Mouse (Mus musculus) left cerebral cortex, postnatal 4 days (tissue): ENCODE results near the gene Lix1l. TPM values are rescaled to one million over a fixed set of nuclear protein-coding genes. Genes with fewer than 3 reads are reported as not detected.

Experiments
- DNase-seq: peaks from one replicate; pipeline ENCODE4 v3.0.0-alpha.2; 2022
- intact Hi-C: fragments of 180-260 bp; cut with DNase I; formaldehyde crosslinking; loops from one replicate; pipeline ENCODE4 v1.15.1; 2025
- total RNA-seq, 2 experiments: library from RNA; stranded (reverse); gene quantifications; 2 replicates each; pipeline ENCODE4 v1.2.3; 2021

Lix1l gene
- total RNA-seq, 2 experiments from 2014 or later = 55.2 to 64.1 TPM

DNA sequence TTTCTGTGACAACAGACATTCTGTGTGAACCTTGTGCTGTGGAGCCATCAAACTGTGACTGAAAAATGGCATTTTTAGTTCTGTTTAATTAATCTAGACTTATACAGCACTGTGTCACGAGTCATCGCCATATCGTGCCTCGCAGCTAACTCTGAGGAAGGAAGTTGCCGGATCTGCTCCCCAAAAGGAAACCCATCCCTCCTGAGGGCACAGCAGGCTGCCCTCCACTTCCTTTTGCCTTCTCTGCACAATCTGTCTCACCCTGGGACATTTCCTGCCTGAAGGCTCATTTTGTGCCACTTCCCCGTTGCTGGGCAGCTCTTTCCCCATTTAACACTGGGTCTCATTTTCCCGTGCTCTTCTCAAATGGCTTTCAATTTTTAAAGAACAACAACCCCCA is 36.3 kb upstream of the Lix1l start:
- DNase-seq = no peak
- intact Hi-C loops = no loop called here

DNA sequence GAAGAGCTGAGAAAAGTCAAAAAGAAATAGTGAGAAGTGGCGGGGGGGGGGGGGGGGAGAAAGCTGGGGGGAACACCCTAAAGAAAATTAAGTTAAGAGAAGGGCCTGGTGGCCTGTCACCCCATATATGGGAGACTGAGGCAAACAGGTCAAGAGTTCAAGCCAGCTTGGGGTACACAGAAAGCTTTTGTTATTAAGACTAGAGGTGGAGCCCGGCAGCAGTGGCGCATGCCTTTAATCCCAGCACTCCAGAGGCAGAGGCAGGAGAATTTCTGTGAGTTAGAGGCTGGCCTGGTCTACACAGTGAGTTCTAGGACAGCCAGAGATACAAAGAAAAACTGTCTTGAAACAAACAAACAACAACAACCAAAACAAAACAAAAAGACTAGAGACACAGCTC is 35.8 kb upstream of the Lix1l start:
- intact Hi-C loops = no loop called here
- DNase-seq = no peak

DNA sequence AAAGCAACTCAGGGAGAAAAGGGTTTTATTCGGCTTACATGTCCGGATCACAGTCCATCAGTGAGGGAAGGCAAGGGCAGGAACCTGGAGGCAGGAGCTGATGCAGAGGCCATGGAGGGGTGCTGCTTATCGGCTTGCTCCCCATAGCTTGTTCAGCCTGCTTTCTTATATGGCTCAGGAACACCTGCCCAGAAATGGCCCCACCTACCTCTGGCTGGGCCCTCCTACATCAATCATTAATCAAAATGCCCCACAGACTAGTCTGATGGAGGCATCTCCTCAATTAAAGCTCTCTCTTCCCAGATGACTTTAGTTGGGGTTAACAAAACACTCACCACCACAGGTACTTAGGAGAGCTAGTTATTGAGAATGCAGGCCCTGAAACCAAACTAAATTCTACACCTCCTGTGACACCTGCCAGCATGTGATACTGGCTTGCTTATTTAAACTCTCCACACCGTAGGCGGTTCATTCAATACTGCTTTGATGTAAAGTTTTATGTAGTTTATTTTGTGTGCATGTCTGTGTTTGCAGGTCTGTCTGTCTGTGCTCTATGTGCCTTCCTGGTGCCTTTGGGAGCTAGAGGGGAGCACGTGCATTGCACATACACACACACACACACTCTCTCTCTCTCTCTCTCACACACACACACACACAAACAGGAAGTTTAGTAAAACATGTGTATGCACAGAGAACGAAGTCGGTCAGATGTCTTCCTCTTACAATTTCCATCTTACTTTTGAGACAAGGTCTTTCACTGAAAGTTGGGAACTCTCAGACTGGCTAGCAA is 34.1 kb upstream of the Lix1l start:
- DNase-seq = no peak
- intact Hi-C loops = no loop called here

DNA sequence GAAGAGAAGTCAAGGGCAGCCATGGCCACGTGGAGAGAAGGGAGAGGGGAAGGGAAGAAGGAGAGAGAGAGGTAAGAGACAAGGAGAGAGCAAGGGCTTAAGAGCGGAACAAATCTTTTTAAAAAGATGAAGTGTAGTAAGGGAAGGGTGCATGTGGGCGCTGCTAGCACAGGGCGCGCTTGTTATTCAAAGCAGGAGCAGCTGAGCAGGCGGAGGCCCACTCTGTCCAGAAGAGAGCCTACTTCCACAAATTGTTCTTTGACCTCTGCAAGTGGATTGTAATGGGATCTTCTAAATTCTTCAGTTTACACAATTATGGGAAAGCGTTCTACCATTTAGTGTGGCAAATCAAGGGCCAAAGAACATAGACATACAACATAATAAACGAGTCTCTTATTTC is 32.3 kb upstream of the Lix1l start:
- no peak for DNase-seq
- intact Hi-C loops = no loop called here

DNA sequence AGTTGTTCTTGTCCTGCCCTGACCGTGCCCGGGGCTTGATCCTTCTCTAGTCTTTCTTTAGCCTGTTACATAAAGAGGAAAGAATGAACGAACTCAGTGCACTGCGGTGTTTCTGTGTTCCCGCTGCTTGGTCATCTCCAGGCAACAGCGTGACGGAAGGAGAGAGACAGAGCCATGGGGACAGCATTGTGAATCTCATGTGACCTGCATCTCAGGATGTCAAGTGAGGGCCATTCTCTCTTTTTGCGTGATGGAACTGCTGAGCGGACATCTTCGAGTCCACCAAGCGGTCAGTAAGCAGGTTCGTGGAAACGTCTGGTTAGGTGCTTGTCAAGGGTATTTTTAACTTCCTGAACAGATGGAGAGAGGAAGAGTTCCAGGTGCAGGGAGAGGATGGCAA is 31.4 kb upstream of the Lix1l start:
- intact Hi-C loops = no loop called here
- no peak for DNase-seq

DNA sequence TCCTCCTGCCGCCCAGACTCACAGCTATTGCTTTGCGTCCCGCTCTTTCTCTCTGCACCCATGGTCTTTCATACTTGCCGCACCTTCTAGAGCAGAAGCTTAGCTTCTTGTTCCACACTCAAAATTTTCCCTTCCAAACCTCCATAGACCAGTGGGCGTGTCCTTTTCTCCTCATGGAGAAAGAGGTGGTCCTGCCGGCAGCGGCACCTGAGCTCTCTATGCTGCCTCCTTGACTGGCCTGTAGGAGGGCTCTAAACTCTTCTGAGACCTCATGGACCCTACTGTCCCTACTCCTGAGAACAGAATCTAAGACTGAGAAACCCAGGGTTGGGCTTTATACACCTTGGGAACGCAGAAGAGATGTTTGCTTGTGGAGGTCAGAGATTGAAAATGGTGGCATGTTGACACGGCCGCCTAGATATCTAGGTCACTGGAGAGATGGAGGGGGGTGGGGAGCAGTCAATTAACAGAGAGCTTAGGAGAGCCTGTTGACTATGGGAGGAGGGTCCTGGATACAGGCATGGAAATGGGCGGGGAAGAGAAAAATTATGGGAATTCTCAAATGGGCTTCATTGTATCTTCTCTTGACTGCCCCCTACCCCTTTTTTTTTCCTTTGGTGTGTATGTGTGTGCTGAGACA is 30.9 kb upstream of the Lix1l start:
- DNase-seq = no peak
- intact Hi-C loops = no loop called here

DNA sequence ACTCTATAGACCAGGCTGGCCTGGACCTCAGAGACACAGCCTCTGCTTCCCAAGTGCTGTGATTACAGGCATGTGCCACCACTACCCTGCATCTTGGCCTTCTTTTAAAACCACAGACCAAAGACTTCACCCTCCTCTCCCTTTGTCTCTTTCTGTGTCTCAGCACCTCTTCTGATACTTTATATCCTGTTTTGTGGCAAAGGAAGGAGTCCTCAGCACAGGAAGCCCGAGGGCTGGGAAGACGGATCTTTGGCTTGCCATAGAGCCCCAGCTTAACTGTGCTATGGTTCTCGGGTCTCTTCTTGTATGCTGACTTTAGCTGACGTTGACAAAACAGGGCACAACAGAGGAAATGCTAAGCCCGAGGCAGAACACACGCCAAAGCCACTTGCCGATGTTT is 30.3 kb upstream of the Lix1l start:
- intact Hi-C loops = no loop called here
- DNase-seq = no peak

DNA sequence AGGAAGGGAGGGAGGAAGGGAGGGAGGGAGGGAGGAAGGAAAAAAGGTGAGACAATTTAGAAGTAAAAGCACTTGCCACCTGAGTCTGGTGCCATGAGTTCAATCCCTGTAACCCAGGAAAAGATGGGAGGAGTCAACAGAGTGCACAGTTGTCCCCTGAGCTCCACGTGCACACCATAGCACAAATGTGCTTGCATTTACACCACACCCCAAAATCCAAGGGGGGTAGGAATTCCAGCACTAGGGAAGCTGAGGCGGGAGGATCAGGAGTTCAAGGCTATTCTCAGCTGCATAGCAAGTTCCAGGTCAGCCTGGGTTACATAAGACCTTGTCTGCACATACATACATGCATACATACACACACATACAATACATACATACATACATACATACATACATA is 29.6 kb upstream of the Lix1l start:
- no peak for DNase-seq
- intact Hi-C loops = no loop called here

DNA sequence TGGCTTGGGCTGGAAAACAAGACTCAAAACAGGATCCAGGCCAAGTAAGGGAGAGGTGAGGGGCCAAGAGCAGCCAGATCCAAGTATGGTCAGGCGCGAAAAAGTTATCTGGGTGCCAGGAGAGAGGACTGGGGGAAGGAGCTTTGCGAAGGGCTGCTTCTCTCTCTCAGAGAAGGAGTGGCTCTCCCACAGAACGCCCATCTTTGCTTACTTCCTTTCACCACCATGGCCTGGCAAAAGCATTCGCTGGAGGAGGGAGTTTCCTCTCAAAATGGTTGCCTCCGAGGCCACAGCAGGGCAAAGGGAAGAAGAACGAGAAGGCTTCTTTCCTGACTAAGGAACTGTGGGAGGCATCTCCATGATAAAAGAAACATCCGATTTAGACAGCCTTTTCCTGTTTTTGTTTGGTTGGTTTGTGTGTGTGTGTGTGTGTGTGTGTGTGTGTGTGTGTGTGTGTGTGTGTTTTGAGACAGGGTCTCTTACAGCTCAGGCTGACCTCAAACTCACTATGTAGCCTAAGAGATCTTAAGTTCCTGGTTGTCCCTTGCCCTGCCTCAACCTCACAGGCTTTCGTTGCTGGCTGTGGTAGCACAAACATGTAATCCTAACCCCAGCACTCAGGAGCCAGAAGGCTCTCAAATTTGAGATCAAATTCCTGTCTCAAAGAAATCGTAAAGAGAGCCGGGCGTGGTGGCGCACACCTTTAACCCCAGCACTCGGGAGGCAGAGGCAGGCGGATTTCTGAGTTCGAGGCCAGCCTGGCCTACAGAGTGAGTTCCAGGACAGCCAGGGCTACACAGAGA is 28.9 kb upstream of the Lix1l start:
- DNase-seq = no peak
- intact Hi-C loops = no loop called here

DNA sequence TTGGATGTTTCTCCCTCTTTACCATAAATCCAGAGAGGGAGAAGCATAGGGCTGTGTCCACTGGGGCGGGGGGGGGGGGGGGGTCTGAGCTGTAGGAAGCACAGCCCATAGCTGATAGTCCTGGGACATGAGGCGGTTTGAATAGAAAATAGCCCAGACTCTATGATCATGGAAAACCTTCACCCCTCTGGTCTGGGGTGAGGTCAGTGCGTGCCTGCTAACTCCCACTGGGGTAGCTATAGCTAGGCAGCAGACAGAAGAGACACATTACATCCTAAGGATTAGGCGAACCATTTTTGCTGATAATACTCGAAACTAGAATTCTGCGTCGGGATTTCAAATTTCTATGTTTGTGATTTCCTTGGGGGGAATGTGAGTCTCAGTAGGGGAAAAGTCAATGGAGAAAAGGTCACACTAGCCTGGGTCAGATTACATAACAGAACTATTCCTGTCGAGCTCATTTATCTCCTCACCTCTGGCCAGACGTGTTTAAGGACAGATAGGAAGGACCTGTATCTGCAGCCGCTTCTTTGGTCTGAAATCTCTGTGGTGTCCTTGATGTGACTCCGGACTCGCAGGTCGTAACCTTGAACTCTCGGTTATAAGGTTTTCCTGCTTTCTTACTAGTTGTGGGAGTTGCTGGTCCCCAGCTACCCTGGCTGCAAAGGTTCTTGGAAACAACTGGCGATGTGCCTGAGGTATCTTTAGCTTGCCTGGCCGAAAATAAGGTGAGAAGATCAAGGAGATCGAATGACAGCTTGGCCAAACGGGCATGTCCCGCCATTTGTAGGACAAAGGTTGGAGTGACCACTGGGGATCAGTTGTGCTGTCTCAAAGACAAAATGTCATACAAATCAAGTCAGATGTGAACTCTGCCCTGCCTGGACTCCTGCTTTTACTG is 27.1 kb upstream of the Lix1l start:
- intact Hi-C loops = no loop called here
- DNase-seq = no peak

DNA sequence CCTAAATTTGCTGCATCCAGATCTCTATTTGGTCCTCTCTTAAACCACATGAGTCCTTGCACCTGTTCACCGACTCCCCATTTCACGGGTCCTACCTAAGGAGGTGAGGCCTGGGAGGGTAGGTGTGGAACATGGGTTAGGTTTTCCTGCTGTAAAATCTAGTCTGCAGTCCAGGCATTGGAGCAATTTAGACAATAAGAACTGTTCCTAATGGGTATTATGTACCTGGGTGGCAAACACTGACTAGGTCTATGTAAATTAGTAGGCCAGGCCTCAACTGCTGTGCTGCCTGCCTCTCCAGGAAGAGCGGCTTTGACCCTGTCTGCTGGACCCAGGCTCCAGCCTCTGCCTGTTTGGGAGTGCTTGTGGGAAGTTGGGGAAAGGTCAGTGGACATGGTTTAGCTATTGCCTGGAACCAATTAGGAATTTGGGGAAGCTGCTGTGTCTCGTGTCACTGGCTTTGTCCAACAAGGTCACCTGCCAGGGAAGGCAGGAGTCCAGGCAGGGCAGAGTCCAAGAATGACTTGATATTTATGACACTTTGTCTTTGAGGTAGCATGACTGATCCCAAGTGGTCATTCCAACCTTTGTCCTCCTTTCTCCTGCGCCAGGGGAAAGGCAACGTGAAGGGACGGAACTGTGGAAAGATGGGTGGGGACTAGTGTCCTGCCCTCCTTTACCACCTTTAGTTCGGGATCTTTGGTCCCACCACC is 25.5 kb upstream of the Lix1l start:
- DNase-seq = no peak
- intact Hi-C loops = no loop called here

DNA sequence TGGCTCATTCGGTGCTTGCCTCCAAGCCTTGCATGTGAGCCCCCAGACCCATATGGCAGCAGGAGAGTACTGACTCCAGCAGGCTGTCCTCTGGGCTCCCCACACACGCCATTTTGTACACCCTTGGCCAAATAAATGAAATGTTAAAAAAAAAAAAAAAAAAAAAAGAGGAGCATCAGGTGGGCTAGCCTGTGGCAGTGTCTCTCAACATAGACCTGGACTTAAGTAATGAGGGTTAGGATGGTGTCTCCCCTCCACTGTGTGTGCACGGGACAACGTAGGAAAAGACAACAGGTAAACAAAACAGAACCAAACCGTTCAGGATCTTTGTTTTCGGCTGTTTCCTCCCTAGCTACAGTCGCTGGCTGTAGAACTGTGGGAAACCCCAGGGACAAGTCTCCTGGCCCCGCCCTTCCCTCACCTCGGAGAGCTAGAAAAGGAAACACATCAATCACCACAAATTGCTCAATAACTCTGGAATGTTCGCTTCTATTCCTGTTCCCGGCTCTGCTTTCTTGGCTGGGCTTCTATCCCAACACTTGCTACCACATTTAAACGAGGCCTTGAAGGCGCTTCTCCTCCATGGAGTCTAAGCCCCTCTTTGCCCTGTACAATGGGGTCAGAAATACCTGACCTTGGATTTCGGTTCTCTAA is 24.8 kb upstream of the Lix1l start:
- intact Hi-C loops = loop anchor here (1.0 kb wide), 1 partner anchor 18 kb away; no protein-coding TSS in a partner anchor
- DNase-seq = no peak

DNA sequence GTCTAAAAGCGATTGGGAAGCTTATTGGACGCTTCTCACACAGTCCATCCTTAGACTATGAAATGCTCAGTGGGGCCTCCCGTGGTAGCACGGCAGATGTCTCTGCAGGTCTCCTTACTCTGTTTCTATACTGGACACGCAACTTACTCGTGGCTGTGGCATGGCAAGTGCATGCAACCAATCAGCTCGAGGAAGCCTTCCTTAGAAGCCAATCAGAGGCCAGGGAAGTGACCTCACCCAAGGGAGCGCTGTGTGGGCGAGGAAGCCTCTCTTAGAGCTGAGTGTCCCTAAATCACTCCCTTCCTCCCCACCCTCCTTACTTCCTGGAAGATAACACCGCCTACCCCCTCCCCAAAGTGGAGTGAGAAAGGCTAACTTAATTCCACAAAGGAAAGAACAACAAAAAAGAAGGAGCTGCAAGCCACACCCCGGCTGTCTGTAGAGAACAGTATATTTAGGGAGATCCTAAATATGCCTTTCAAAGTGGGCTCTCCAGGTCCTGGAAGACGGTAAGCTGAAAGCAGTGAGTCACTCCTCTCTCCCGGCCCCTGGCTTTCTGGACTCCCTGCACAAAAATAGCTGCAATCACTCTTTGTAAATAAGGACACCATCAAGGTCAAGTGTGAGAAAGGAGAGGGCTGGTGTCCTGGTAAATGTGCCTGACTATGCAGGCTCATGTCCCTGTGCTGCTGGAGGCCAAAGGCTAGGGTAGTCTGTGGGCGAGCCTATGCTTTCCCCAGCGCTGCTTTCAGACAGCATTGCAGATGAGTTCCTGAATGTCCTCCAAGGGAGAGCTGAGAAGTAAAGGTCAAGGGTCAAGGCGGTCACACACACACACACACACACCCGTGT is 24.0 kb upstream of the Lix1l start, which contains the start of gene Gm16253:
Gene Gm16253 (plus strand): TSS at position 295 of the 852 bp plus-strand sequence.
- intact Hi-C loops = loop anchor here (1.0 kb wide), 1 partner anchor 19 kb away; no protein-coding TSS in a partner anchor
- peak; percentile 75 for DNase-seq

DNA sequence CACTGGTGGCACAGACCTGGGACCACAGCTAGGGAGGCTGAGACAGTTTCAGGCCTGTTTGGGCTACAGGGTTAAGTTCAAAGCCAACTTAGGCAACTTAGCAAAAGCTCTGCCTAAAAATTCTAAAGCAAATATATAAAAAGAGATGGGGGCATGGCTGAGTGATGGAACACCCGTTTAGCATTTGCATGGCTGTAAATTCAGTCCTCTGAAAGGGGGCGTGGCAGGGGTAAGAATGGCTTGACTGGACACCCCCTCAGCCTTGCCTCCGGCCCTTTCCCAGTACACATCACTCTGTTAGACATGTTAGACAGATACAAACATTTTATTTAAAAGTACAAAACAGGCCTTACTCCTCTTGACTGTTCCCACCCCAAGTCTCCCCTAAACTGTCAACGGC is 23.4 kb upstream of the Lix1l start:
- intact Hi-C loops = no loop called here
- no peak for DNase-seq

DNA sequence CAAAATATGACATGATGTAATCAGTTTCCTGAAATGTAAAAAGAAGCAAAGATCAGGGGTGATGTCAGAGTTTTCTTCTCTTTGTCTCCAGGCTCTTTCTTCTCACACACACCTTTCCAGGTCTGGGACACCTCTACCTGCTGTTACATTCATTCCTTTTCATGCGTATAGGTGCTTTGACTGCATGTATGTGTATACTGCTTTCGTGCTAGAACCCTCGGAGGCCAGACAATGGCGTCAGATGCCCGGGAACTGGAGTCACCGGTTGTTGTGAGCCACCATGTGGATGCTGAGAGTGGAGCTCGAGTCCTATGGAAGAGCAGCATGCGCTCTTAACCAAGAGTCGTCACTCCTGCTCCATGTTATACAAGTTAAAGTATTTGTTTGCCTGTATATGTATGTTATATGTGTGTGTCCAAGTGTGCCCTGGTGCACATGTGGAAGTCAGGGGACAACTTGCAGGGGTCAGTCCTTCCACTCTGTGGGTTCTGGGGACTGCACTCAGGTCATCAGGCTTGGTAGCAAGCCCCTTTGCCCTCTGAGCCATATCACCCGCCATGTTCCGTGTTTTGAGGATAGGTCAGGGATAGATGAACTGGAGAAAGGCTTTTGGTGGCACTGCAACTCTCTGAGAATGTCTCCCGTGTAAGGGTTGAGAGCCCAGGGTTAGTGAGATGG is 22.2 kb upstream of the Lix1l start:
- no peak for DNase-seq
- intact Hi-C loops = no loop called here

DNA sequence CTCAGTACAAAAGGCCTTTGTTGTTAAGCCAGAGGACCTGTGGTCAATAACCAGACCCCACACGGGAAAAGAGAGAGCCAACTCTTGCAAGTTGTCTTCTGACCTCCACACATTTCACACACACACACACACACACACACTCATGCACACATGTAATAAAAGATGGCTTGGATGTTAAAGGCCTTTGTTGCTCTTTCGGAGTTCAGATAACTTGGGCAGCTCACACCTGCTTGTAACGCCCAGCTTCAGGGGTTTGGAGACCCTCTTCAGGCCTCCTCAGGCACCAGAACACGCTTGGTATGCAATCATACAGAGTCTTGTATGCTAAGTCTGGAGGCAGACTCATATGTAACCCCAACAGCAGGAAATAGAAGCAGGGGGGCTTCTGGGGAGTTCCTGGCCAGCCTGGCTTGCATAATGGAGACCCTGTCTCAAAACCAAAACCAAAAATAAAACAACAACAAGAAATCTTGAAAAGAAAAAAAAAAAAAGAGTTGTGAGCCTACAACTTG is 21.7 kb upstream of the Lix1l start:
- intact Hi-C loops = no loop called here
- no peak for DNase-seq

DNA sequence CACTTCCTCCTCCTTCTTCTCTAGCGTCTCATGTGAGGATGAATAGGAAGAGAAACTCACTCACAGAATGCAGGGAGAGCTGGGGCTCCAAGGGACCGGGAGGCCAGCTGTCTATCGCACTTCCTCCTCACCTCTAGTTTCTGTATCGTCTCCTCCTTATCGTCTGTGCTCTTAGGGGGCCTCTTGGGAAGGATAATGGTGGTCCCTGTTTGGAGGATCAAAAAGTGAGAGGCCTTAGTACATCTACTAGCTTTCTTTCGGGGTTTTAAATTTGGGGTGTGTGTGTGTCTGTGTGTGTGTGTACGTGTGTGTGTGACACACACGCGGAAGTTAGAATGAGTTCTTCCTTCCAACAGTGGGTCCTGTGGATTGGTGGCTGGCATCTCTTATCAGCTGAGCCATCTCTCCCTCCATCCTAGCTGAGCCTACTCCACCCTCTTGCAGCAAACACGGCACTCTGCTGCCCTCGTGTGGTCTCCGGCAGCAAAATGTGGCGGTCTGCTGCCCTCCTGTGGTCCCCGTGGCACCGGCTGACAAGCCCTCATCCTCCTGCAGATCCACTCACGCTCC is 21.0 kb upstream of the Lix1l start:
- DNase-seq = peak; percentile 91
- intact Hi-C loops = loop anchor here (2.0 kb wide), 1 partner anchor 29 kb away; no protein-coding TSS in a partner anchor
